Mouse (Mus musculus): ENCODE results near the gene Hmox1.

DNA sequence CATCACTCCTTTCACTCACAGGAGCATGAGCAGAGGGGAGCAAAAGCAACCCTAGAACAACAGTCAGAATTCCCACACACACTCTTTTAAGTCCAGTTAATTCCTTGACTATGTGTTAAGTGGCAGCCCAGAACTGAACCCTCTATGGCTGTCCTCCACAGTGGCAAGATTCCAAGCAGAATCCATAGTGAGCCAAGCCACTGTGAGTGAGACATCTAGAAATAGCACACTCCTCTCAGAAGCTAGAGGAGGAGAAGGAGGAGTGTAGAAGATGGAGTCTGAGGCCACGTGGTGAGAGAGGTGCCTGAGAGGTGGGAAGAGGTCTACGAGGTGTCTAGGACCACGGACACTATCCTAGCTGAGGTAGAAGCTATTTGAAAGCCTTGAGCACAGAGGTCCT, 28.6 kb upstream of the Hmox1 start:
- TF ChIP-seq EP300 (IDR thresholded peaks at IDR 0.05; ENCODE audit: low read depth) = no peak
- no peak for TF ChIP-seq CTCF (IDR thresholded peaks at IDR 0.05; ENCODE audit: low read depth)

Measured in liver, embryonic 14.5 days (tissue).